Mouse (Mus musculus) kidney, postnatal 36 days (tissue): ENCODE results near the gene Rgs5.

Source experiments
- DNase-seq, 2 experiments: peaks; one replicate each; pipeline ENCODE4 v3.0.0; 2021 to 2022; ENCODE audit warnings: mixed read lengths in 2 of 2

Rgs5 gene

DNA sequence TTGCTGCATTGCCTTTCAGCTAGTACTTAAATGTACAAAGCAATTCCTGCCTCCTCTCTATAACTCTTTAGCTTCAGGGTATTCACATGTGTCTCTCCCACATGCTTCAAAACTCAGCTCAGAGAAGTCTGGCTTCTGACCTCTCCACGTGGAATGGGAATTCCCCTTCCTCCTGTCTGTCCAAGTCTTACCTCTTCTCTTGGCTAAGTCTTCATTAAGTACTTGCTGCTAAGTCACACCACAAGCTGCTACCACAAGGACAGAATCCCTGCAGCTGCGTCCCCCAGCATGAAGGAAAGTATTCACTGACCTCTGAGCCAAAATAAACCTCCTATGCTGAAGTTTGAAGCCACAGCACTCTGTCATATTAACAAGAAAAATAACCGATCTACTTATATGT is 71.0 kb downstream of the Rgs5 start:
- no peak for DNase-seq

DNA sequence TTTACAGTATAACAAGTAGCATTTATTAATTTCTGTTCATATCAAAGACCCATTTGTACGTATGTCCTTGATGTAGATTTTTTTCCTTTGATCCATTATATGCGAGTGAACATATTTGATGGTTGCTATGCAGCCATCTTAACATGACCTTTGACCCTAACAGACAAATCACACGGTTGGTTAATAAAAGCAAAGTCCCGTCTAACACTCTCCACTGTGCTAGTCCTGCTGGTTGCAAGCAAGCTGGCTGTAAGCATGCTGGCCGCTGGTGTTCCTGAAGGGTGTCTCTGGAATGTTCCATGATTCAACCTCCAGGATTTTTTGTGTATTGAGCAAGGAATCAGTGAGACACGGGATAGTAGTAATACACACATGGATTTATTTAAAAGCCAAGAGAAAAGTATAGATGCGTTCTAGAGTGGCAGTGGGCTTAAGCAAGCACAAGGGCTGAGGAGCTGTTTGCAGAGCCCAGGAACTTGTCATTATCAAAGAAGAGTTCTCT is 75.3 kb downstream of the Rgs5 start:
- no peak for DNase-seq

DNA sequence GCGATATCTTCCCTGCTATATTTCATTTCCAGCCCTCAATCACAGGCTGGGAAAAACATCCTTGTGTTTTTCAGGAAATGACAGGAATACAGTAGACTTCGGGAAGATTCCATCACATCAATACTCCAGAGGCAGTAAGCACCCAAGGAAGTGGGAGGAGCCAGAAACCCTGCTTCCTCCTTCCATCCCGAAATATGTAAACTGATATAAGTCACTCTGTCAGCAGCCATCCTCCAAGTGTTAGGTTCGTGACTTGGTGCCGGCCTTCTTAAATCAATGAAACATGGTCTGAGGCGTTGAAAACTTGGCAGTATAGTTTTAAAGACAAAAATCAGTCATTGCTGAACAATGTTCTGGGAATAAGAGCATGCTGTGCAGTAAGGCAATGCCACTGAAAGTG is 80.8 kb downstream of the Rgs5 start:
- DNase-seq, result no peak

DNA sequence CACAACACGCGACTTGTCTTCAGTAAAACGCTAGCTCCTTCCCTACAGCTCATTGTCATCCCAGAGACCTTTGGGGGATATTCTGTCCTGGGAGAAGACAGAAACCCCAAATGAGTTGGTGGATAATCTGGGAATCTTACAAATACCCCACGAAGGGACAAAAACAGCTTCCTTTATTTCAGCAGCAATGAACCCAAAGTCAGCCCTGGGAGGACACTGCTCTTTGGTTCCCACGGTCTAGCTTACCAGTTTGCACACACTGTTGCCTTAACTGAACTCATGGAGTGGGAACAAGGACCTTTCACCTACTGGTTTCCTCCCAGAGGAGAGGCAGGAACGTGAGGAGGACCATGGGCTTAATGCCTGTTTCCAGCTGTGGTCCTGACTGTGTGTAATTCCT is 81.9 kb downstream of the Rgs5 start:
- peak; percentile 2 to 3 for DNase-seq

DNA sequence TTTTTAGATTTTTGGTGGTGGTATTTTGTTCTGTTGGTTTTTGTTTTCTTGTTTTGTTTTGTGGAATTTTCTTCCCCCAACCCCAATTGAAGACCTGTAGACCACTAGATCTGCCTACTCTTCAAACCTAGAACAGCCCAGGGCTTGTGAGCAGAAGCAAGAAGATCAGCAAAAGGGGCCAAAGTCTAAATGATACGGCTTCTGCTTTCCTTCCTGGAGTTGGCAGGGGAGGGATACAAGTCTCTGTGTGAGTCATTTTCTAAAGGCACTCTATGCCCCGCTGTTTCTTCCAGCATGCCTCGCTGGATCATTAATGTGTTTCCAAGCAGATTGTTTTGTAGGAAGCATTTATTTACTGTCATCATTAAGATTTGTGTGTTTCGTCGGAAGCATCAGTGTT is 85.8 kb downstream of the Rgs5 start:
- no peak for DNase-seq
